In the genomic region with DNA sequence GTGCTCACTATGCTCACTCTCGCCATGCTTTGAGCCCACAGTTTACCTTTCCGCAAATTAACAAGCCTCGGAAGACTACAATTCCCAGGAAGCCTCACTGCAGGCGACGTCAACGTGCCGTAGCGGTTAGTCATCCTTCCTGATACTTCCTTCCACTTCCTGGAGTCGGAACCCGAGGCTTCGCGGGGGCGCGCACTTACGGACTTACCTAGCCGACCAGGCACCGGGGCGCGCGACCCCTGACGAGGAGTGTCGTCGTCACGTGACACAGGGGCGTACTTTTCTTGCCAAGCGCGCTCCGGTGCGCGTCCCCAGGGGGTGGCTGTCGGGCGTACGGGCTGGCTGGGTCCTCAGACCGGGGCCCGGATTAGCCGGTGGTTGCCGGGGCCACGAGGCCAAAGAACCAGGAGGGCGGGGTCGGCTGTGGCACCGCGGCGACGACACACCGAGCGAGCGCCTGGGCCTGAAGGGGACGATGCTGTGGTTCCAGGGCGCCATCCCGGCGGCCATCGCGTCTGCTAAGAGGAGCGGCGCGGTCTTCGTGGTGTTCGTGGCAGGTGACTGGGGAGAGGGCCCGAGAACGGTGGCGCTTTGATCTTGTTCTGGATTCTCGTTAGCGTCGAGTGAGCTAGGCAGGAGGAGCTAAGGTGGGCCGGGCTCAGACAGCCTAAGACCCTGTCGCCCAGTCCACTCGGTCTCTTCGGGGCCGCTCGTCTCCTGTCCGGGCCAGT, we compare ENCODE assay signal across 8 mouse cellular contexts. TPM values are rescaled to one million over a fixed set of nuclear protein-coding genes. Genes with fewer than 3 reads are reported as not detected.
DNase-seq lines count a peak whose midpoint lies in the region; ATAC-seq lines count a peak whose summit lies in the region.

No protein-coding gene starts in this region.

- H3K9ac ChIP-seq in intestine, embryonic 14.5 days (ENCODE audit: low read length): peak overlapping the region; percentile 86

- no peaks in the 10 kb centered on the region for H3K36me3 ChIP-seq in intestine, embryonic 14.5 days (ENCODE audit: control insufficient read depth, insufficient read depth, low read length)

- peaks cover 13% of the 10 kb centered on the region for H3K4me1 ChIP-seq in intestine, embryonic 14.5 days (replicated peaks; ENCODE audit: control insufficient read depth, insufficient read depth, low read length)

- H3K9me3 ChIP-seq in intestine, embryonic 14.5 days (ENCODE audit: control insufficient read depth, low read length): no peaks in the 10 kb centered on the region

- intact Hi-C loops in left cerebral cortex, postnatal 14 days (cut with DNase I): no loop called here

- DNase-seq in adrenal gland, adult 18-20 months (ENCODE audit: low spot score in 2 of 2): peak; percentile 90 to 93
- DNase-seq in embryo, embryonic 11 days: peak; percentile 100
- peak; percentile 94 for DNase-seq in gastrocnemius, postnatal 25 days
- peak; percentile 97 for DNase-seq in intestine, embryonic 14.5 days (ENCODE audit: low spot score)
- DNase-seq in left cerebral cortex, postnatal 14 days (ENCODE audit: low spot score in 2 of 2): peak; percentile 96
- DNase-seq in mesoderm, embryonic 11.5 days (ENCODE audit: low read depth, low spot score): peak; percentile 98
- peak; percentile 96 to 97 for DNase-seq in right cerebral cortex, postnatal 36 days (ENCODE audit: low spot score in 2 of 2)
- DNase-seq in yolk sac, embryonic 10.5 days (ENCODE audit: low spot score): peak; percentile 99

- H3K4me2 ChIP-seq in intestine, embryonic 14.5 days (ENCODE audit: low read length): peak overlapping the region; percentile 76

- ATAC-seq in intestine, embryonic 14.5 days (replicated peaks; ENCODE audit: low FRiP score, low TSS enrichment, low read depth): peak; percentile 94

- peak overlapping the region; percentile 82 for H3K27ac ChIP-seq in intestine, embryonic 14.5 days (ENCODE audit: low read depth)

- H3K27me3 ChIP-seq in intestine, embryonic 14.5 days (replicated peaks; ENCODE audit: control insufficient read depth, insufficient read depth, low read length): no peaks in the 10 kb centered on the region

- H3K4me3 ChIP-seq in intestine, embryonic 14.5 days (ENCODE audit: low read depth, low read length): peak overlapping the region; percentile 74

- WGBS in intestine, embryonic 14.5 days: under 1% methylated on average over 71 of the region's 71 CpGs

RNA-seq across cellular contexts. Expression of a gene that starts 0.4 kb away (rescaled TPM):
- total RNA-seq in adrenal gland, adult 18-20 months (2021): 100 to 1,000 TPM in 1 of 2 experiments, 10 to 100 TPM in 1; 90.7 to 100 TPM
- total RNA-seq in gastrocnemius, postnatal 25 days (2021): 10 to 100 TPM; 33.9 to 40.3 TPM
- 65.3 and 66.6 TPM in 2 replicates for polyA plus RNA-seq in intestine, embryonic 14.5 days (2014; fragmentation: Nextera tagmentation; extraction: Ambion mirVana)
- 10 to 100 TPM; 44.8 to 51.9 TPM for total RNA-seq in left cerebral cortex, postnatal 14 days (2021)

Comparison
In these comparisons a context has a peak if more than half of its experiments do, and no peak if none do; other contexts are left out.
1. Peak in every context shown above with its lines: DNase-seq, ATAC-seq, H3K4me3 ChIP-seq and H3K27ac ChIP-seq.